ENCODE assay signal across 8 mouse cellular contexts in the genomic region with DNA sequence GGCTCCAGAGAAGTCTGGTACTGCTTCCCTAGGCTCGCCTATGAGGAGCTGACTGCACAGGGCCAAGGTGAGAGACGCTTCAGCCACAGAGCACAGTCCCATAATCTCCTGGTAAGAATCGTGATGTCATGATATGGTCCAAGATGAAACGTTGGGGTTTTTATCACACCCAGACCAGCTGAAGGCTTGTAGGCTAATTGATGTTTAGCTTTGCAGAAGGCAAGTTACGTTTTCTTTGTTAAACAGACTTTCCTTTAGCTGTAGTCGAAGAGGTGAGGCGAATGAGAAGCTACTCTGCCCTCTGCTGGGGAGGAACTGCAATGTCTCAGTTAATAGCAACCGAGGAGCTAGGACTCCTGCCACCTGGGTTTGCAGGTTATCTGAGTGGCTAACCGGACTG. TPM values are rescaled to one million over a fixed set of nuclear protein-coding genes. Genes with fewer than 3 reads are reported as not detected.
DNase-seq lines count a peak whose midpoint lies in the region; ATAC-seq and TF ChIP-seq lines count a peak whose summit lies in the region.

No protein-coding gene starts in this region.

- 50% methylated on average over 9 of the region's 9 CpGs for WGBS in forebrain, embryonic 10.5 days
- 46% methylated on average over 9 of the region's 9 CpGs for WGBS in forebrain, embryonic 12.5 days
- WGBS in hindbrain, embryonic 14.5 days = 48% methylated on average over 9 of the region's 9 CpGs
- WGBS in spleen, adult 2 months = 4% methylated on average over 9 of the region's 9 CpGs

- TF ChIP-seq CTCF in G1E (IDR thresholded peaks at IDR 0.05; ENCODE audit: low read depth, low read length) = peak; percentile 32; the same call in 1 of the 2 replicates
- TF ChIP-seq CTCF in spleen, adult 2 months (IDR thresholded peaks at IDR 0.05; ENCODE audit: extremely low read depth, insufficient read depth, insufficient read length, insufficient replicate concordance) = peak; percentile 64; the same call in 1 of the 2 replicates

- no peaks in the 10 kb centered on the region for H3K36me3 ChIP-seq in forebrain, embryonic 10.5 days (replicated peaks)
- H3K36me3 ChIP-seq in forebrain, embryonic 12.5 days (replicated peaks) = no peaks in the 10 kb centered on the region
- H3K36me3 ChIP-seq in G1E (replicated peaks) = no peaks in the 10 kb centered on the region
- H3K36me3 ChIP-seq in hindbrain, embryonic 14.5 days (replicated peaks; ENCODE audit: control insufficient read depth, insufficient read depth) = no peaks in the 10 kb centered on the region
- H3K36me3 ChIP-seq in spleen, adult 2 months (ENCODE audit: control insufficient read depth, insufficient read depth, low read length) = no peaks in the 10 kb centered on the region

- H3K4me3 ChIP-seq in forebrain, embryonic 10.5 days = no peak overlapping the region
- H3K4me3 ChIP-seq in forebrain, embryonic 12.5 days (replicated peaks) = no peak overlapping the region
- peak overlapping the region; percentile 64; the same call in 1 of the 2 replicates for H3K4me3 ChIP-seq in G1E (ENCODE audit: low read depth, low read length)
- H3K4me3 ChIP-seq in hindbrain, embryonic 14.5 days (replicated peaks; ENCODE audit: low read length) = no peak overlapping the region
- peak overlapping the region; percentile 59 for H3K4me3 ChIP-seq in spleen, adult 2 months (ENCODE audit: extremely low read depth, insufficient read depth, insufficient read length)

- 0 out of 2 replicates have a peak overlapping the region, but pooled peaks have one; percentile 25 for H3K27ac ChIP-seq in forebrain, embryonic 10.5 days
- H3K27ac ChIP-seq in forebrain, embryonic 12.5 days = no peak overlapping the region
- no peak overlapping the region for H3K27ac ChIP-seq in hindbrain, embryonic 14.5 days
- peak overlapping the region; percentile 93 for H3K27ac ChIP-seq in spleen, adult 2 months (ENCODE audit: insufficient read depth, low read length)

- peak; percentile 53 for DNase-seq in forebrain, embryonic 10.5 days (ENCODE audit: extremely low spot score, low spot score)
- DNase-seq in G1E (ENCODE audit: low spot score) = peak; percentile 30
- DNase-seq in embryo, embryonic 10 days (ENCODE audit: low spot score) = peak; percentile 79
- DNase-seq in hindbrain, embryonic 14.5 days (ENCODE audit: low spot score) = peak; percentile 83
- peak; percentile 18 to 54 for DNase-seq in left cerebral cortex, postnatal 36 days (ENCODE audit: low spot score in 2 of 2)
- DNase-seq in mesoderm, embryonic 11.5 days (ENCODE audit: low read depth, low spot score) = peak; percentile 55
- peak; percentile 72 to 80 for DNase-seq in spleen, adult 2 months (ENCODE audit: low read depth in 1 of 2, low spot score in 2 of 2)

- no peak overlapping the region; the same call in 1 of the 2 replicates for H3K9ac ChIP-seq in forebrain, embryonic 12.5 days
- H3K9ac ChIP-seq in hindbrain, embryonic 14.5 days = no peak overlapping the region

- no peak for TF ChIP-seq POLR2A in spleen, adult 2 months (IDR thresholded peaks at IDR 0.05; ENCODE audit: low read depth, low read length)

- no peaks in the 10 kb centered on the region for H3K27me3 ChIP-seq in forebrain, embryonic 10.5 days (ENCODE audit: poor library complexity, severe bottlenecking)
- H3K27me3 ChIP-seq in forebrain, embryonic 12.5 days = no peaks in the 10 kb centered on the region
- H3K27me3 ChIP-seq in G1E (ENCODE audit: insufficient read depth, low read length) = no peaks in the 10 kb centered on the region
- H3K27me3 ChIP-seq in hindbrain, embryonic 14.5 days (ENCODE audit: control insufficient read depth, insufficient read depth, low read length) = no peaks in the 10 kb centered on the region
- no peaks in the 10 kb centered on the region for H3K27me3 ChIP-seq in spleen, adult 2 months (ENCODE audit: control insufficient read depth, insufficient read depth, low read length)

- no peak for ATAC-seq in forebrain, embryonic 12.5 days (ENCODE audit: low FRiP score)
- peak; percentile 58 for ATAC-seq in G1E (ENCODE audit: extremely low read depth, insufficient number of reproducible peaks, low FRiP score, poor library complexity, severe bottlenecking)
- 0 out of 2 replicates have a peak, but pooled peaks have one; percentile 65 for ATAC-seq in hindbrain, embryonic 14.5 days (ENCODE audit: low FRiP score)

- H3K9me3 ChIP-seq in forebrain, embryonic 10.5 days = no peaks in the 10 kb centered on the region
- H3K9me3 ChIP-seq in forebrain, embryonic 12.5 days = no peaks in the 10 kb centered on the region
- peaks cover 13% of the 10 kb centered on the region for H3K9me3 ChIP-seq in G1E (replicated peaks)
- no peaks in the 10 kb centered on the region for H3K9me3 ChIP-seq in hindbrain, embryonic 14.5 days (ENCODE audit: control insufficient read depth, low read length)

- H3K4me2 ChIP-seq in forebrain, embryonic 12.5 days = no peak overlapping the region
- no peak overlapping the region for H3K4me2 ChIP-seq in hindbrain, embryonic 14.5 days (replicated peaks)

- 0 out of 2 replicates have a peak, but pooled peaks cover 3% of the 10 kb centered on the region for H3K4me1 ChIP-seq in forebrain, embryonic 10.5 days
- no peaks in the 10 kb centered on the region for H3K4me1 ChIP-seq in forebrain, embryonic 12.5 days
- peaks cover 45% of the 10 kb centered on the region for H3K4me1 ChIP-seq in G1E (ENCODE audit: insufficient read depth, low read depth, low read length)
- H3K4me1 ChIP-seq in hindbrain, embryonic 14.5 days (replicated peaks; ENCODE audit: control insufficient read depth, insufficient read depth, low read length) = no peaks in the 10 kb centered on the region
- H3K4me1 ChIP-seq in spleen, adult 2 months (ENCODE audit: control insufficient read depth, insufficient read depth, insufficient read length) = peaks cover 16% of the 10 kb centered on the region; the same call in 1 of the 2 replicates

- intact Hi-C loops in left cerebral cortex, postnatal 36 days (cut with DNase I) = loop anchor here (5.0 to 10.0 kb wide), 4 partner anchors 64 to 274 kb away; no protein-coding TSS in a partner anchor

RNA-seq across cellular contexts. Expression of a gene that starts 15.8 kb away (rescaled TPM):
- 3.5 and 3.7 TPM in 2 replicates for polyA plus RNA-seq in forebrain, embryonic 10.5 days (2016; fragmentation: Nextera tagmentation; extraction: Ambion mirVana)
- 16.3 and 17.3 TPM in 2 replicates for polyA plus RNA-seq in forebrain, embryonic 12.5 days (2016; fragmentation: Nextera tagmentation; extraction: Ambion mirVana)
- total RNA-seq in G1E (2014; fragmentation: Nextera tagmentation) = not detected in 2 replicates
- total RNA-seq in G1E (2017) = 0.06 and 0.27 TPM in 2 replicates
- polyA plus RNA-seq in G1E (2012) = not detected in 2 replicates
- 110 and 126 TPM in 2 replicates for polyA plus RNA-seq in hindbrain, embryonic 14.5 days (2014; fragmentation: Nextera tagmentation; extraction: Ambion mirVana)
- 10 to 100 TPM; 28.4 to 31.4 TPM for total RNA-seq in left cerebral cortex, postnatal 36 days (2021)
- not detected in 2 replicates for polyA plus RNA-seq in spleen, adult 2 months (2012; rRNA removed)

RNA-seq across cellular contexts. Expression of a gene that starts 38.0 kb away (rescaled TPM):
- 1.2 and 1.7 TPM in 2 replicates for polyA plus RNA-seq in forebrain, embryonic 10.5 days (2016; fragmentation: Nextera tagmentation; extraction: Ambion mirVana)
- 1.1 and 1.8 TPM in 2 replicates for polyA plus RNA-seq in forebrain, embryonic 12.5 days (2016; fragmentation: Nextera tagmentation; extraction: Ambion mirVana)
- total RNA-seq in G1E (2014; fragmentation: Nextera tagmentation) (104 and 109 TPM in 2 replicates), G1E (2017) (43.1 and 48.3 TPM in 2 replicates)
- 44.8 and 52.2 TPM in 2 replicates for polyA plus RNA-seq in G1E (2012)
- polyA plus RNA-seq in hindbrain, embryonic 14.5 days (2014; fragmentation: Nextera tagmentation; extraction: Ambion mirVana) = 1.8 and 2.0 TPM in 2 replicates
- 1 to 10 TPM; 2.4 to 3.5 TPM for total RNA-seq in left cerebral cortex, postnatal 36 days (2021)
- polyA plus RNA-seq in spleen, adult 2 months (2012; rRNA removed) = 34.0 and 34.2 TPM in 2 replicates

RNA-seq across cellular contexts. Expression of a gene that starts 45.9 kb away (rescaled TPM):
- 0.04 and 0.09 TPM in 2 replicates for polyA plus RNA-seq in forebrain, embryonic 10.5 days (2016; fragmentation: Nextera tagmentation; extraction: Ambion mirVana)
- polyA plus RNA-seq in forebrain, embryonic 12.5 days (2016; fragmentation: Nextera tagmentation; extraction: Ambion mirVana) = 0.08 TPM in 1 of 2 replicates, not detected in the other
- total RNA-seq in G1E (2014; fragmentation: Nextera tagmentation) (not detected in 2 replicates), G1E (2017) (0.16 TPM in 1 of 2 replicates, not detected in the other)
- polyA plus RNA-seq in G1E (2012) = not detected in 2 replicates
- polyA plus RNA-seq in hindbrain, embryonic 14.5 days (2014; fragmentation: Nextera tagmentation; extraction: Ambion mirVana) = 0.18 and 0.25 TPM in 2 replicates
- under 1 TPM; 0.32 to 0.43 TPM for total RNA-seq in left cerebral cortex, postnatal 36 days (2021)
- 0.27 and 0.48 TPM in 2 replicates for polyA plus RNA-seq in spleen, adult 2 months (2012; rRNA removed)

Comparison
In these comparisons a context has a peak if more than half of its experiments do, and no peak if none do; other contexts are left out.
1. H3K27ac ChIP-seq: peak in forebrain, embryonic 10.5 days (single experiment) and spleen, adult 2 months (single experiment); none in forebrain, embryonic 12.5 days (single experiment) and hindbrain, embryonic 14.5 days (single experiment).
2. DNase-seq: peak in every context shown above with its lines; median percentile 83 in hindbrain, embryonic 14.5 days; 79 in embryo, embryonic 10 days; 76 in spleen, adult 2 months; 55 in mesoderm, embryonic 11.5 days; 53 in forebrain, embryonic 10.5 days; 36 in left cerebral cortex, postnatal 36 days; 30 in G1E.
3. H3K4me3 ChIP-seq: peak in G1E (single experiment) and spleen, adult 2 months (single experiment); none in forebrain, embryonic 10.5 days (single experiment), forebrain, embryonic 12.5 days (single experiment) and hindbrain, embryonic 14.5 days (single experiment).
4. RNA of a gene that starts 38.0 kb away (polyA plus RNA-seq): 44.8 to 52.2 TPM in G1E and 34.0 to 34.2 TPM in spleen, adult 2 months; 1.8 to 2.0 TPM in hindbrain, embryonic 14.5 days, 1.1 to 1.8 TPM in forebrain, embryonic 12.5 days and 1.2 to 1.7 TPM in forebrain, embryonic 10.5 days; every median in the first group is over 10 times any median in the second.